Mouse (Mus musculus) CH12.LX (cell line): ENCODE measurements around the gene Ube2f. TPM values are rescaled to one million over a fixed set of nuclear protein-coding genes. Genes with fewer than 3 reads are reported as not detected.

ENCODE experiments used
- DNase-seq: peaks from one replicate; pipeline ENCODE4 v3.0.0-alpha.2; 2013; ENCODE audit errors: extremely low read depth
- H3K27ac ChIP-seq: 2 replicates; pipeline ENCODE4 v1.5.1; 2012; ENCODE audit warnings: low read depth, mild to moderate bottlenecking, control low read depth, moderate library complexity; ENCODE audit not compliant: insufficient read depth
- H3K27me3 ChIP-seq: replicated peaks from 2 replicates; pipeline ENCODE3; 2012; ENCODE audit warnings: inconsistent platforms
- H3K36me3 ChIP-seq, 2 experiments: replicated peaks in 1 of 2; 2 replicates each; pipeline versions ENCODE3 to v1.6.1; 2012; ENCODE audit warnings: inconsistent platforms in 1 of 2, low read length in 1 of 2, mild to moderate bottlenecking in 1 of 2, mixed read lengths in 1 of 2, moderate library complexity in 1 of 2; ENCODE audit not compliant: control insufficient read depth in 1 of 2, insufficient read depth in 1 of 2
- H3K4me1 ChIP-seq, 2 experiments: 2 replicates each; pipeline ENCODE4 v1.6.1; 2012; ENCODE audit warnings: inconsistent platforms in 1 of 2, moderate library complexity in 1 of 2; ENCODE audit not compliant: insufficient read depth in 2 of 2, control insufficient read depth in 1 of 2
- H3K4me2 ChIP-seq: 2 replicates; pipeline ENCODE4 v1.6.1; 2012; ENCODE audit warnings: low read depth, mild to moderate bottlenecking, control low read depth; ENCODE audit not compliant: poor library complexity, insufficient read depth, severe bottlenecking
- H3K4me3 ChIP-seq, 3 experiments: fragments of 150-350 bp in 1 of 3; sonication (generic) in 1 of 3; replicated peaks in 1 of 3; 2 replicates each; pipeline versions ENCODE3 to v1.5.1; 2011 to 2012; ENCODE audit warnings: low read depth in 2 of 3, low read length in 2 of 3, mild to moderate bottlenecking in 2 of 3, moderate library complexity in 2 of 3, control low read depth in 1 of 3, improper control_type of control experiment in 1 of 3, inconsistent platforms in 1 of 3, mixed read lengths in 1 of 3; ENCODE audit not compliant: poor library complexity in 1 of 3
- H3K79me2 ChIP-seq: replicated peaks from 2 replicates; pipeline ENCODE4 v1.6.1; 2012; ENCODE audit warnings: mild to moderate bottlenecking, moderate library complexity; ENCODE audit not compliant: control insufficient read depth, poor library complexity, insufficient read depth, severe bottlenecking; ENCODE audit errors: extremely low read depth
- H3K9ac ChIP-seq: 2 replicates; pipeline ENCODE4 v1.6.1; 2012; ENCODE audit warnings: low read depth, mild to moderate bottlenecking, control low read depth, moderate library complexity; ENCODE audit not compliant: insufficient read depth
- H3K9me3 ChIP-seq: replicated peaks from 2 replicates; pipeline ENCODE3; 2012; ENCODE audit warnings: low read length, inconsistent platforms, mixed read lengths
- BHLHE40 ChIP-seq: IDR thresholded peaks from 2 replicates; pipeline ENCODE4 v1.6.1; 2011; ENCODE audit warnings: mild to moderate bottlenecking, low read depth, low read length, improper control_type of control experiment
- CHD2 ChIP-seq: IDR thresholded peaks from 2 replicates; pipeline ENCODE4 v1.6.1; 2011; ENCODE audit warnings: low read length, improper control_type of control experiment
- CTCF ChIP-seq, 2 experiments: IDR thresholded peaks in 1 of 2; conservative IDR thresholded peaks in 1 of 2; 2 replicates each; pipeline ENCODE4 v1.5.1; 2011 to 2012; ENCODE audit warnings: low read depth in 2 of 2, low read length in 2 of 2, improper control_type of control experiment in 1 of 2, inconsistent platforms in 1 of 2, mild to moderate bottlenecking in 1 of 2, moderate library complexity in 1 of 2
- ELF1 ChIP-seq: IDR thresholded peaks from 2 replicates; pipeline ENCODE4 v1.6.1; 2014; ENCODE audit warnings: low read depth, mild to moderate bottlenecking, inconsistent platforms, low read length, improper control_type of control experiment
- GABPA ChIP-seq: IDR thresholded peaks from 2 replicates; pipeline ENCODE4 v1.6.1; 2012; ENCODE audit warnings: low read depth, low read length, improper control_type of control experiment, inconsistent platforms; ENCODE audit not compliant: insufficient replicate concordance
- HCFC1 ChIP-seq: IDR thresholded peaks from 2 replicates; pipeline ENCODE4 v1.6.1; 2012; ENCODE audit warnings: low read depth, mild to moderate bottlenecking, inconsistent platforms, low read length, improper control_type of control experiment
- IRF4 ChIP-seq: IDR thresholded peaks from 2 replicates; pipeline ENCODE4 v1.6.1; 2014; ENCODE audit warnings: low read depth, mild to moderate bottlenecking, inconsistent platforms, low read length, improper control_type of control experiment
- JUN ChIP-seq: IDR thresholded peaks from 2 replicates; pipeline ENCODE4 v1.6.1; 2011; ENCODE audit warnings: low read depth, mild to moderate bottlenecking, low read length, improper control_type of control experiment, moderate library complexity; ENCODE audit not compliant: insufficient read depth
- JUND ChIP-seq: conservative IDR thresholded peaks from 2 replicates; pipeline ENCODE4 v1.6.1; 2011; ENCODE audit warnings: low read depth, low read length, improper control_type of control experiment
- KAT2A ChIP-seq: IDR thresholded peaks from 2 replicates; pipeline ENCODE4 v1.6.1; 2012; ENCODE audit warnings: low read length, improper control_type of control experiment, inconsistent platforms; ENCODE audit not compliant: insufficient replicate concordance
- MAFK ChIP-seq: IDR thresholded peaks from 2 replicates; pipeline ENCODE4 v1.6.1; 2011; ENCODE audit warnings: low read length, improper control_type of control experiment; ENCODE audit not compliant: insufficient replicate concordance
- MAZ ChIP-seq: IDR thresholded peaks from 2 replicates; pipeline ENCODE4 v1.6.1; 2012; ENCODE audit warnings: low read depth, mild to moderate bottlenecking, inconsistent platforms, low read length, improper control_type of control experiment, moderate library complexity
- MEF2A ChIP-seq: IDR thresholded peaks from 2 replicates; pipeline ENCODE4 v1.6.1; 2014; ENCODE audit warnings: low read depth, mild to moderate bottlenecking, inconsistent platforms, low read length, improper control_type of control experiment, borderline replicate concordance
- NELFE ChIP-seq: IDR thresholded peaks from 2 replicates; pipeline ENCODE4 v1.6.1; 2011; ENCODE audit warnings: low read depth, low read length, improper control_type of control experiment
- NRF1 ChIP-seq: IDR thresholded peaks from 2 replicates; pipeline ENCODE4 v1.6.1; 2014; ENCODE audit warnings: low read depth, mild to moderate bottlenecking, inconsistent platforms, low read length, improper control_type of control experiment, moderate library complexity
- PAX5 ChIP-seq: IDR thresholded peaks from 2 replicates; pipeline ENCODE4 v1.6.1; 2012; ENCODE audit warnings: low read length, inconsistent platforms, mixed read lengths
- POLR2AphosphoS2 ChIP-seq: IDR thresholded peaks from 2 replicates; pipeline ENCODE4 v1.6.1; 2011; ENCODE audit warnings: low read depth, low read length, improper control_type of control experiment
- RCOR1 ChIP-seq: conservative IDR thresholded peaks from 2 replicates; pipeline ENCODE4 v1.6.1; 2012; ENCODE audit warnings: low read depth, mild to moderate bottlenecking, inconsistent platforms, low read length, improper control_type of control experiment
- UBTF ChIP-seq: IDR thresholded peaks from 2 replicates; pipeline ENCODE4 v1.6.1; 2012; ENCODE audit warnings: low read depth, mild to moderate bottlenecking, inconsistent platforms, low read length, improper control_type of control experiment, moderate library complexity
- USF2 ChIP-seq: conservative IDR thresholded peaks from 2 replicates; pipeline ENCODE4 v1.6.1; 2011; ENCODE audit warnings: low read depth, low read length, improper control_type of control experiment
- ZMIZ1 ChIP-seq: IDR thresholded peaks from 2 replicates; pipeline ENCODE4 v1.6.1; 2012; ENCODE audit warnings: low read depth, mild to moderate bottlenecking, inconsistent platforms, low read length, improper control_type of control experiment
- ZNF384 ChIP-seq: IDR thresholded peaks from 2 replicates; pipeline ENCODE4 v1.6.1; 2012; ENCODE audit warnings: low read depth, low read length, improper control_type of control experiment, inconsistent platforms
- dilution Hi-C: fragments of 300-500 bp; cut with MboI; formaldehyde crosslinking; loops from 2 replicates; pipeline ENCODE4 v1.14.3; 2020; ENCODE audit warnings: low sequenced_read_pairs; ENCODE audit not compliant: extremely low pct_unique_long_range_greater_than_20kb, extremely low pct_ligation_motif_present
- in situ Hi-C: fragments of 300-500 bp; cut with MboI; formaldehyde crosslinking; loops from 3 replicates; pipeline ENCODE4 v1.14.3; 2019; ENCODE audit warnings: low sequenced_read_pairs, low pct_ligation_motif_present, low pct_unique_long_range_greater_than_20kb, mixed read lengths
- polyA plus RNA-seq: library from polyadenylated mRNA; unstranded; fragments of >175 nt; gene quantifications from 2 replicates; pipeline ENCODE4 v1.2.1, GENCODE M21; 2012; ENCODE audit warnings: low read depth; ENCODE audit not compliant: insufficient read length
- total RNA-seq, 2 experiments: library from RNA; depleted of rRNA; stranded (reverse); fragments of 300-350 nt in 1 of 2; fragments of >200 nt in 1 of 2; gene quantifications; 2 replicates each; pipeline ENCODE4 v1.2.3; 2012 to 2014

Ube2f gene
- total and polyA plus RNA-seq, 3 experiments, result 30.3 to 70.5 (median 58.1) TPM

- H3K4me1 ChIP-seq, result peaks cover 5 to 34% of the 10 kb centered on the region in 2 experiments
- no peak overlapping the region for H3K27ac ChIP-seq
- H3K4me3 ChIP-seq, result no peak overlapping the region
- H3K4me2 ChIP-seq, result no peak overlapping the region
- TF ChIP-seq NELFE (no peak), JUND (no peak), MAFK (no peak), UBTF (no peak), USF2 (no peak), ZNF384 (no peak), GABPA (no peak), JUN (no peak), CTCF (conservative IDR thresholded peaks at IDR 0.05 in 1 of 2, IDR thresholded peaks at IDR 0.05 in 1 of 2; ENCODE audit: low read depth in 2 of 2, low read length in 2 of 2) (no peak)
- peaks cover 5% of the 10 kb centered on the region; the same call in 1 of the 2 replicates for H3K79me2 ChIP-seq
- dilution Hi-C loops (no loop called here), in situ Hi-C loops (no loop called here)
- no peak overlapping the region for H3K9ac ChIP-seq
- DNase-seq, result no peak
- H3K27me3 ChIP-seq, result no peaks in the 10 kb centered on the region
- H3K9me3 ChIP-seq, result no peaks in the 10 kb centered on the region
- H3K36me3 ChIP-seq, result peaks cover 46 to 61% of the 10 kb centered on the region in 2 experiments
These were observed 51.9 kb downstream of the Ube2f start for GRCm38 (mm10) chr1:91302021-91302420.

- Histone ChIP-seq H3K4me2 (no peak overlapping the region), H3K27me3 (no peaks in the 10 kb centered on the region), H3K36me3 (peaks cover 69 to 85% of the 10 kb centered on the region in 2 experiments), H3K79me2 (0 out of 2 replicates have a peak, but pooled peaks cover 5% of the 10 kb centered on the region), H3K4me3 (no peak overlapping the region), H3K27ac (no peak overlapping the region)
- dilution Hi-C loops, result no loop called here
- in situ Hi-C loops, result no loop called here
- TF ChIP-seq RCOR1, result no peak
- TF ChIP-seq CTCF (conservative IDR thresholded peaks at IDR 0.05 in 1 of 2, IDR thresholded peaks at IDR 0.05 in 1 of 2; ENCODE audit: low read depth in 2 of 2, low read length in 2 of 2), result no peak
- no peak for TF ChIP-seq POLR2AphosphoS2
- no peak for TF ChIP-seq MEF2A
- no peak for TF ChIP-seq KAT2A
- no peak for TF ChIP-seq HCFC1
- TF ChIP-seq CHD2, result no peak
- no peak for TF ChIP-seq MAZ
- no peak for TF ChIP-seq GABPA
- no peak for TF ChIP-seq NELFE
- TF ChIP-seq USF2, result no peak
- no peak for TF ChIP-seq ELF1
- no peak for TF ChIP-seq PAX5
- TF ChIP-seq IRF4, result no peak
- no peak for TF ChIP-seq NRF1
- no peak for TF ChIP-seq ZMIZ1
- TF ChIP-seq BHLHE40, result no peak
- TF ChIP-seq, all 38 proteins: peak for 0
- no peak overlapping the region for H3K9ac ChIP-seq
- DNase-seq, result no peak
- H3K9me3 ChIP-seq, result no peaks in the 10 kb centered on the region
- H3K4me1 ChIP-seq, result peaks cover 5 to 28% of the 10 kb centered on the region in 2 experiments
These were observed 54.5 kb downstream of the Ube2f start for GRCm38 (mm10) chr1:91304621-91305020.
